ENCODE assay signal across 8 mouse cellular contexts in the genomic region with DNA sequence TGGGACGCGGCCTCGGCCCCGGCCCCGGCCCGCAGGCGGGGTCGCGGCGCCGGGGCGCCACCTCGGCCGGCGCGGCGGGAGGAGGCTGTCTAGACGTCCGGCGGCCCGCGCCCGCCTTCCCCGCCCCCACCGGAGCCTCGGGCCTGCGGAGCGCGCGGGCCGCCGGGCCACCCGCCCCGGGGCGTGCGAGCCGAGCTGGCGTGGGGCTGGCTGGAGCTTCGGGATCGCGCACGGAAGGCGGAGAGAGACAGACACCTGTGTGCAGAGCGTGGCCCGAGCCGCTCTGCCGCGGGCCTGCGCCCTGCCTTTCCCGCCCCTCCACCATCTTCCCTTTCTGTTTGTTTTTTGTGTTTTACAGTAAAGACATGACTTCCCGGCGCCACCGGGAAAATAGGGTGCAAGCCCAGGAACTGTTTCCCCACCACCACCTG. TPM values are rescaled to one million over a fixed set of nuclear protein-coding genes. Genes with fewer than 3 reads are reported as not detected.
DNase-seq lines count a peak whose midpoint lies in the region; ATAC-seq and TF ChIP-seq lines count a peak whose summit lies in the region.

No protein-coding gene starts in this region.

- DNase-seq in CD4-positive helper T cell, adult 2 months (ENCODE audit: low read depth, low spot score), result peak; percentile 66
- peak; percentile 66 for DNase-seq in brain, adult 2 months (ENCODE audit: low read depth, low spot score)
- DNase-seq in heart, postnatal 25 days (ENCODE audit: low spot score), result peak; percentile 6
- DNase-seq in layer of hippocampus, adult 2 months (ENCODE audit: low spot score in 2 of 2), result peak; percentile 13 to 16
- DNase-seq in lung, embryonic 14.5 days, result peak; percentile 57
- peak; percentile 64 for DNase-seq in testis, postnatal 14 days (ENCODE audit: low spot score)

- no peaks in the 10 kb centered on the region for H3K27me3 ChIP-seq in forebrain, embryonic 13.5 days
- H3K27me3 ChIP-seq in lung, embryonic 14.5 days (ENCODE audit: insufficient read depth, low read length), result no peaks in the 10 kb centered on the region

- H3K36me3 ChIP-seq in forebrain, embryonic 13.5 days (ENCODE audit: poor library complexity, severe bottlenecking), result peaks cover 24% of the 10 kb centered on the region
- H3K36me3 ChIP-seq in lung, embryonic 14.5 days (ENCODE audit: insufficient read depth), result peaks cover 33% of the 10 kb centered on the region

- whole genome bisulfite sequencing in forebrain, embryonic 13.5 days, result under 1% methylated on average over 22 of the region's 53 CpGs
- WGBS in lung, embryonic 14.5 days, result under 1% methylated on average over 52 of the region's 53 CpGs
- WGBS in olfactory bulb, adult 2 months, result 2% methylated on average over 53 of the region's 53 CpGs

- no peak for TF ChIP-seq POLR2A in olfactory bulb, adult 2 months (IDR thresholded peaks at IDR 0.05; ENCODE audit: insufficient read depth, low read depth, low read length)

- no peak; the same call in none of the 2 replicates for ATAC-seq in forebrain, embryonic 13.5 days
- ATAC-seq in lung, embryonic 14.5 days (ENCODE audit: insufficient read depth), result peak; percentile 10

- H3K4me3 ChIP-seq in forebrain, embryonic 13.5 days, result peak overlapping the region; percentile 96
- H3K4me3 ChIP-seq in layer of hippocampus, adult 2 months, result peak overlapping the region; percentile 99
- peak overlapping the region; percentile 94 for H3K4me3 ChIP-seq in lung, embryonic 14.5 days (ENCODE audit: low read depth, low read length)
- peak overlapping the region; percentile 78 for H3K4me3 ChIP-seq in olfactory bulb, adult 2 months (ENCODE audit: insufficient read depth, low read depth, low read length)

- peak overlapping the region; percentile 90 for H3K9ac ChIP-seq in forebrain, embryonic 13.5 days
- H3K9ac ChIP-seq in lung, embryonic 14.5 days, result peak overlapping the region; percentile 87

- H3K4me2 ChIP-seq in forebrain, embryonic 13.5 days, result peak overlapping the region; percentile 63
- peak overlapping the region; percentile 75 for H3K4me2 ChIP-seq in lung, embryonic 14.5 days

- no peaks in the 10 kb centered on the region for H3K9me3 ChIP-seq in forebrain, embryonic 13.5 days (replicated peaks)
- no peaks in the 10 kb centered on the region for H3K9me3 ChIP-seq in lung, embryonic 14.5 days (ENCODE audit: low read depth, low read length)

- intact Hi-C loops in heart, postnatal 25 days (cut with DNase I), result loop anchor here (2.0 kb wide), 1 partner anchor 20 kb away; no protein-coding TSS in a partner anchor

- no peak for TF ChIP-seq CTCF in layer of hippocampus, adult 2 months (conservative IDR thresholded peaks at IDR 0.05)
- TF ChIP-seq CTCF in lung, embryonic 14.5 days (IDR thresholded peaks at IDR 0.05; ENCODE audit: low read depth), result no peak
- no peak for TF ChIP-seq CTCF in olfactory bulb, adult 2 months (IDR thresholded peaks at IDR 0.05; ENCODE audit: insufficient read depth, low read depth, low read length)

- H3K4me1 ChIP-seq in forebrain, embryonic 13.5 days, result peaks cover 30% of the 10 kb centered on the region
- H3K4me1 ChIP-seq in lung, embryonic 14.5 days (ENCODE audit: insufficient read depth), result 0 out of 2 replicates have a peak, but pooled peaks cover 2% of the 10 kb centered on the region
- H3K4me1 ChIP-seq in olfactory bulb, adult 2 months (ENCODE audit: control insufficient read depth, insufficient read depth, low read length), result peaks cover 2% of the 10 kb centered on the region; the same call in 1 of the 2 replicates

- peak overlapping the region; percentile 95 for H3K27ac ChIP-seq in forebrain, embryonic 13.5 days
- peak overlapping the region; percentile 72 for H3K27ac ChIP-seq in layer of hippocampus, adult 2 months
- peak overlapping the region; percentile 97 for H3K27ac ChIP-seq in lung, embryonic 14.5 days (ENCODE audit: low read depth)
- H3K27ac ChIP-seq in olfactory bulb, adult 2 months (ENCODE audit: insufficient read depth, low read depth, low read length), result peak overlapping the region; percentile 31; the same call in 1 of the 2 replicates

RNA-seq across cellular contexts. Expression of a gene that starts 0.7 kb away (rescaled TPM):
- polyA plus RNA-seq in forebrain, embryonic 13.5 days (2015; fragmentation: Nextera tagmentation; extraction: Ambion mirVana), result 80.3 and 83.3 TPM in 2 replicates
- 10 to 100 TPM; 38.2 to 44.0 TPM for total RNA-seq in heart, postnatal 25 days (2021)
- total RNA-seq in layer of hippocampus, adult 2 months (2021), result 10 to 100 TPM; 60.2 to 61.3 TPM
- polyA plus RNA-seq in lung, embryonic 14.5 days (2014; fragmentation: Nextera tagmentation; extraction: Ambion mirVana), result 114 TPM in 2 replicates
- polyA plus RNA-seq in olfactory bulb, adult 2 months (2012; ENCODE audit: insufficient read depth, insufficient read length, low replicate concordance, missing spikeins), result not detected in 2 replicates

RNA-seq across cellular contexts. Expression of a gene that starts 1.0 kb away (rescaled TPM):
- 5.1 and 5.9 TPM in 2 replicates for polyA plus RNA-seq in forebrain, embryonic 13.5 days (2015; fragmentation: Nextera tagmentation; extraction: Ambion mirVana)
- total RNA-seq in heart, postnatal 25 days (2021), result 1 to 10 TPM; 8.8 to 9.9 TPM
- total RNA-seq in layer of hippocampus, adult 2 months (2021), result 10 to 100 TPM; 14.9 to 15.8 TPM
- 7.5 and 8.0 TPM in 2 replicates for polyA plus RNA-seq in lung, embryonic 14.5 days (2014; fragmentation: Nextera tagmentation; extraction: Ambion mirVana)
- polyA plus RNA-seq in olfactory bulb, adult 2 months (2012; ENCODE audit: insufficient read depth, insufficient read length, low replicate concordance, missing spikeins), result 48.4 TPM in 1 of 2 replicates, not detected in the other

Comparison
In these comparisons a context has a peak if more than half of its experiments do, and no peak if none do; other contexts are left out.
1. DNase-seq: peak in every context shown above with its lines; median percentile 66 in CD4-positive helper T cell, adult 2 months; 66 in brain, adult 2 months; 64 in testis, postnatal 14 days; 57 in lung, embryonic 14.5 days; 14 in layer of hippocampus, adult 2 months; 6 in heart, postnatal 25 days.
2. H3K27ac ChIP-seq: peak in every context shown above with its lines; median percentile 97 in lung, embryonic 14.5 days; 95 in forebrain, embryonic 13.5 days; 72 in layer of hippocampus, adult 2 months; 31 in olfactory bulb, adult 2 months.